Mouse (Mus musculus): ENCODE data around the gene 4933415A04Rik. TPM values are rescaled to one million over a fixed set of nuclear protein-coding genes. Genes with fewer than 3 reads are reported as not detected.

The 4933415A04Rik gene
- polyA plus RNA-seq, 1 experiment from 2014 or later: 11.3 TPM

DNA sequence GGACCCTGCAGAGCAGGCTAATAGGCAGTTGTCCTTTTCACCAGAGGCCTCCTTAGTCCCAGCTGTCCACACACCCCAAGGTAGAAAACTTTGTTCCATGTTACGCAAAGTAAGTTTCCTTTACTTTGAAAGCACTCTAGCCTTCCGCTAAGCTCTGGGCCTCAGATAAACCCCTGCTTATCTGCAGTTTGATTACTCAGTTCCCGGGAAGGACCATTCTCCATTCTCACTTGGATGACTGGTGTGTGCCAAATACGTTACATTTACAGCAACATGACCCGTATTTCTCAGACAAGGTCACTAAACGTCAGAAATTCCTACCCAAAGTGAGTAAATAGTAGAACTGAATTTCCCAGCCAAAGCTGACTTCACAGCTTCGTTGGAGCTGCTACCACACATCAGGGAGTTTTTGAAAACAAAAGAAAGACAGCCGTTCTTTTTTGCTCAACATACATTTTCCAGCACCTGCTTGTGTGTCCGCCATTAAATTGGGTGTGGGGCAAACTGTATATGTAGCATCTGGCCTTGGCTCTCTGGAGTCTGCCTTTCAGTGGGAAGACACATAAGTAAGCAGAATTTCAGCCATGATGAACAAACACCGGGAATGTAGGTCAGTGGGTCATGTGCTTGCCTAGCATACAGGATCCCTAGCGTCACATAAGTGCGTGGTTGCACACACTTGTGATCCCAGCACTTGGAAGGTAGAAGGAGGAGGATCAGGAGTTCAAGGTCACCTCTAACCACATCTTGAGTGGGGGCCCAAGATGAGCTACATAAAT, 38.0 kb upstream of the 4933415A04Rik start:
- Histone ChIP-seq H3K9ac (ENCODE audit: low read length) (peak overlapping the region; percentile 9; the same call in 1 of the 2 replicates), H3K27ac (ENCODE audit: low read depth, low read length) (peak overlapping the region; percentile 63), H3K4me1 (ENCODE audit: control insufficient read depth, insufficient read depth, low read length) (peaks cover 39% of the 10 kb centered on the region), H3K4me3 (ENCODE audit: low read depth, low read length) (no peak overlapping the region), H3K4me2 (no peak overlapping the region), H3K36me3 (ENCODE audit: control insufficient read depth, insufficient read depth, low read length) (no peaks in the 10 kb centered on the region), H3K9me3 (ENCODE audit: control insufficient read depth, low read length) (no peaks in the 10 kb centered on the region), H3K27me3 (ENCODE audit: control insufficient read depth, insufficient read depth, low read length) (no peaks in the 10 kb centered on the region)
- DNase-seq (ENCODE audit: low spot score, missing footprints) (no peak), ATAC-seq (ENCODE audit: low FRiP score) (no peak)
- 71% methylated on average over 12 of the region's 12 CpGs for WGBS

DNA sequence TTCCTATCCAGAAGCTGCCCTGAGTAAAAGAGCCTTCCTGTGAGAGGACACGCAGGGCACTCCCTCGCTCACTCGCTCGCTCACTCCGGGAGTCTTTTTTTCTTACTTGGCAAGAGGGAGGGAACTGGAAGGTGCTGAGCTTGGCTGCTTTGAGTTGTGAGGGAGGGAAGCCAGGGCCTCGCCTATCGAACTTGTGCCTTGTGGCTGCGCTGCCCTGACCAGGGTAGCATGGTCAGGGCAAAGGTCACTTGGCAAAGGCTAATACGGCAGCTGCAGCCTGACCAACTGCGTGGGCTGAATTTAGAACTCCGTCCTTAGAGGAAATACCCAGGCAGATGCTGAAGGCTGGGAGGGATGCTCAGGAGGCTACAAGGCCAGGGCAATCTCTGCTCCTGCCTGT, 37.1 kb upstream of the 4933415A04Rik start:
- 51% methylated on average over 11 of the region's 11 CpGs for whole genome bisulfite sequencing
- 0 out of 2 replicates have a peak, but pooled peaks have one; percentile 8 for ATAC-seq (ENCODE audit: low FRiP score)
- H3K36me3 ChIP-seq (ENCODE audit: control insufficient read depth, insufficient read depth, low read length): no peaks in the 10 kb centered on the region

DNA sequence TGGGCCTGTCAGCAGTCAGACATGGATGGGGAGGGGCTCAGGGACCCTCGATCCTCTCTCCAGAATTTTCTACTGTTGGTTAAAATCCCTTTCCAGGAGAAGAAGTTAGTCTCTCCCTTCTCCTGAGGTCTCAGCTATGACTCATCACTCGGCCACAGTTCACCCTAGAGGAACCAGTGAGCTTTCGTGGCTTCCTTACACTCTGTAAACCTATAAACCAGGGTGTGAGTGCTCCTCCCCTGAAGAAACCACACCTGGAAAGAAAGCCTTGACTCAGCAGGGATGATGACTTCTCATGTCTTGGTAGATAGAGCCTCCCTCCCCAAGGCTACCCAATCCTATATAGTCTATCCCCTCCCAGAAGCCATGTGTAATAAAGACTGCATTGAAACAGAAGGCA, 35.1 kb upstream of the 4933415A04Rik start:
- WGBS: 93% methylated on average over 3 of the region's 3 CpGs
- no peak for DNase-seq (ENCODE audit: low spot score, missing footprints)
- Histone ChIP-seq H3K27me3 (ENCODE audit: control insufficient read depth, insufficient read depth, low read length) (no peaks in the 10 kb centered on the region), H3K4me1 (ENCODE audit: control insufficient read depth, insufficient read depth, low read length) (peaks cover 27% of the 10 kb centered on the region), H3K9me3 (ENCODE audit: control insufficient read depth, low read length) (no peaks in the 10 kb centered on the region), H3K4me3 (ENCODE audit: low read depth, low read length) (no peak overlapping the region), H3K36me3 (ENCODE audit: control insufficient read depth, insufficient read depth, low read length) (no peaks in the 10 kb centered on the region), H3K4me2 (no peak overlapping the region), H3K9ac (ENCODE audit: low read length) (no peak overlapping the region), H3K27ac (ENCODE audit: low read depth, low read length) (no peak overlapping the region)
- peak; percentile 19; the same call in 1 of the 2 replicates for ATAC-seq (ENCODE audit: low FRiP score)

More for the DNA sequence above, 37.1 kb upstream of the 4933415A04Rik start:
- H3K4me2 ChIP-seq: no peak overlapping the region
- H3K4me1 ChIP-seq (ENCODE audit: control insufficient read depth, insufficient read depth, low read length): peaks cover 37% of the 10 kb centered on the region
- DNase-seq (ENCODE audit: low spot score, missing footprints): no peak
- no peak overlapping the region for H3K9ac ChIP-seq (ENCODE audit: low read length)
- H3K4me3 ChIP-seq (ENCODE audit: low read depth, low read length): no peak overlapping the region
- no peaks in the 10 kb centered on the region for H3K27me3 ChIP-seq (ENCODE audit: control insufficient read depth, insufficient read depth, low read length)
- H3K27ac ChIP-seq (ENCODE audit: low read depth, low read length): no peak overlapping the region
- H3K9me3 ChIP-seq (ENCODE audit: control insufficient read depth, low read length): no peaks in the 10 kb centered on the region

DNA sequence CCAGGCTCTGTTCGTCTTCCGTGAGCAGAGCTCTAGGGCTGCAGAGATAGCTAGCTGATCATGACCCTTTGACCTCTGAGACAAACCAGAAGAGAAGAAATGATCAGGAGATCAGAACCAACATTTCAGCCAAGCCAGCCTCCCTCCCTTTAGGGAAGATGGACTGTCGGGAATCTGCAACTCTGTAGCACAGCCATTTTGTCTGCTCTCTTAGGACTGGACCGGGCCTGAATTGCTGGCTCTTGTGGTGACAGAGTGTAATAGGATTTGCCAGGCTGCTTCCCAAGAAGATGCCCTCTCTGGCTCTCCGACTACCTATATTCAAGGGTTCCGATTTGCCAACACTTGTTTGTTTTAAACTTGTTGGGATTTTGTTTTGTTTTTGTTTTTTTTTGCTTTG, 34.2 kb upstream of the 4933415A04Rik start:
- DNase-seq (ENCODE audit: low spot score, missing footprints): no peak
- H3K4me1 ChIP-seq (ENCODE audit: control insufficient read depth, insufficient read depth, low read length): peaks cover 27% of the 10 kb centered on the region
- no peaks in the 10 kb centered on the region; the same call in 1 of the 2 replicates for H3K36me3 ChIP-seq (ENCODE audit: control insufficient read depth, insufficient read depth, low read length)
- H3K4me2 ChIP-seq: no peak overlapping the region
- ATAC-seq (ENCODE audit: low FRiP score): no peak
- H3K27me3 ChIP-seq (ENCODE audit: control insufficient read depth, insufficient read depth, low read length): no peaks in the 10 kb centered on the region
- 58% methylated on average over 6 of the region's 6 CpGs for WGBS
- no peak overlapping the region for H3K9ac ChIP-seq (ENCODE audit: low read length)
- no peak overlapping the region for H3K4me3 ChIP-seq (ENCODE audit: low read depth, low read length)
- no peak overlapping the region; the same call in 1 of the 2 replicates for H3K27ac ChIP-seq (ENCODE audit: low read depth, low read length)
- no peaks in the 10 kb centered on the region for H3K9me3 ChIP-seq (ENCODE audit: control insufficient read depth, low read length)

DNA sequence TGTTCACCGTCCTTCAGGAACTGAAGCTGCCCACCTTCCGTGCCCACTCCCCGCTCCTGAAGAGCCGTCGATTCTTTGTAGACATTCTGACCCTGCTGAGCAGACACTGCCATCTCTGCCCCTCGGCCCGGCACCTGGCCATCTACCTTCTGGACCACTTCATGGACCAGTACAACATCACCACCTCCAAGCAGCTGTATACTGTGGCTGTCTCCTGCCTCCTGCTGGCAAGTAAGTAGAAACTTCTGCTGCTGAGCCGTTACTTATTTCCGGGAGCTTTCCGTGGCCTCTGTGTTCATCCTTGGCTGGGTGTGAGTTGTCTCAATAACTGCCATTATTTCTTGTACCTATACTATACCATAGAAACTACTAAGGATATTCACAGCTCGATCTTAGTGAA, 30.3 kb upstream of the 4933415A04Rik start:
- WGBS: 89% methylated on average over 11 of the region's 11 CpGs
- Histone ChIP-seq H3K36me3 (ENCODE audit: control insufficient read depth, insufficient read depth, low read length) (peaks cover 3% of the 10 kb centered on the region; the same call in 1 of the 2 replicates), H3K9ac (ENCODE audit: low read length) (no peak overlapping the region), H3K27ac (ENCODE audit: low read depth, low read length) (no peak overlapping the region), H3K9me3 (ENCODE audit: control insufficient read depth, low read length) (no peaks in the 10 kb centered on the region), H3K4me1 (ENCODE audit: control insufficient read depth, insufficient read depth, low read length) (peaks cover 18% of the 10 kb centered on the region), H3K4me3 (ENCODE audit: low read depth, low read length) (no peak overlapping the region), H3K27me3 (ENCODE audit: control insufficient read depth, insufficient read depth, low read length) (no peaks in the 10 kb centered on the region), H3K4me2 (no peak overlapping the region)
- ATAC-seq (ENCODE audit: low FRiP score) (no peak), DNase-seq (ENCODE audit: low spot score, missing footprints) (no peak)

DNA sequence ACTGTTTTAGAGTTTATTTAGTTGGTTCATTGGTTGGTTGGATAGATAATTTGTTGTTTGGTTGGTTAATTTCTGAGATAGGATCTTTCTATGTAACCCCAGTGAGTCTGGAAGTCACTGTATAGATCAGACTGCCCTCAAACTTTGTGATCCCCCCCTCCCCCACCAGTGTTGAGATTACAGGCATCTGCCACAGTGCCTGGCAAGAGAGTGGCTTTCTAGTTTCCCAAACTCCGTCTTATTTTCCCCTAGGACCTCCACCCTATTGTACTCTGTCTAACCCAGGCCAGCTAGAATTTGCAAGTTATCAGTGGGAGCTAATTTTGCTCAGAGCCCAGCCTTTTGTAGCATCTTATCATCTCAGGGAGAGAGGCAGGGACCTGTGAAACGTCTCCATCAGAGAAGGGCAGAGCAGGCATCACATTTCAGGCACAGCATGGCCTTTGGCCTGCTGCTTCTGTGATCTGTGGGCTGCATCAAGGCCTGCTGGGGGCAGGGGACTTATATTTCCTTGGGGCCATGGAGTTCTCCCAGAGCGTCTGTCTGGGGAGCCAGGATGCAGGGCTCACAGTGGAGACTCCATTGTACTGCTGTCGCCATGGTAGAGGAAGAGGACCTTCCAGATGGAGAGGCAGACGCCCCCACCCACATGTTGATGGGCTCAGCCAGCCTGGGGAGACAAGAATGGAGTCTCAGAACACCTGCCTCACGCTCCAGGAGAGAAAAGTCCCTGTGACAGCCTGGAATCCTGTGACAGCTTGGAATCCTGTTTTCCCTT, 27.1 kb upstream of the 4933415A04Rik start:
- WGBS: 3% methylated on average over 5 of the region's 6 CpGs
- Histone ChIP-seq H3K9ac (ENCODE audit: low read length) (0 out of 2 replicates have a peak overlapping the region, but pooled peaks have one; percentile 31), H3K4me3 (ENCODE audit: low read depth, low read length) (no peak overlapping the region), H3K4me1 (ENCODE audit: control insufficient read depth, insufficient read depth, low read length) (peaks cover 29% of the 10 kb centered on the region), H3K9me3 (ENCODE audit: control insufficient read depth, low read length) (no peaks in the 10 kb centered on the region), H3K4me2 (no peak overlapping the region), H3K36me3 (ENCODE audit: control insufficient read depth, insufficient read depth, low read length) (peaks cover 3% of the 10 kb centered on the region; the same call in 1 of the 2 replicates), H3K27me3 (ENCODE audit: control insufficient read depth, insufficient read depth, low read length) (no peaks in the 10 kb centered on the region), H3K27ac (ENCODE audit: low read depth, low read length) (peak overlapping the region; percentile 73)
- DNase-seq (ENCODE audit: low spot score, missing footprints): peak; percentile 85
- ATAC-seq (ENCODE audit: low FRiP score): peak; percentile 78

DNA sequence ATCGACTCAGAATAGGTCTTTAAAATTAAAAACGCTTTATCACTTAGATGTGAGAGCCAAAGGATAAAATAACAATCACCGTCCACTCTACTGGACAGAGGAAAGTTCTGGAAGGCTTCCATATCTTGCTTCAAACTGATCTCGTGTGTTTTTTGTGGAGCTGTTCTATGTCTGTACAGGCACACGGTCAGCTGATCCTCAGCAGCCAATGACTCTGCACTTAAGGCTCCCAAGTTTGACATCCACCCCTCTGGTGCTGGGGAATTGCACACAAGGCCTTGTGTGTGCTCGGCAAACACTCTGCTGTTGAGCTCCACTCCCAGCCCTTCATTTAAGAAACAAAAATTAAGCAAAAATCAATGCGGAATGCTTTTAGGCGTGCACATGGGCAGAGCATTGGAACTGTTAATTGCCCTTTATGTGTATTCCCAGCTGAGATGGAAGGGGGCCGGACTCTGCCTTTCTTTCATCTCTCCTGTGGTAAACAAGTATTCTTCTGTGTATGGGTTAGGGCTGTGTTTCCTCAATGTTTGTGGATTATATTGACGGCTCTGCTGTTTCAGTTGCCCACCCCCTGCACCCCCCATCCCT, 23.1 kb upstream of the 4933415A04Rik start:
- H3K9me3 ChIP-seq (ENCODE audit: control insufficient read depth, low read length): no peaks in the 10 kb centered on the region
- no peak overlapping the region for H3K4me2 ChIP-seq
- WGBS: 75% methylated on average over 10 of the region's 10 CpGs
- no peak overlapping the region for H3K4me3 ChIP-seq (ENCODE audit: low read depth, low read length)
- H3K4me1 ChIP-seq (ENCODE audit: control insufficient read depth, insufficient read depth, low read length): peaks cover 50% of the 10 kb centered on the region
- H3K27me3 ChIP-seq (ENCODE audit: control insufficient read depth, insufficient read depth, low read length): no peaks in the 10 kb centered on the region
- DNase-seq (ENCODE audit: low spot score, missing footprints): peak; percentile 45
- no peak overlapping the region for H3K9ac ChIP-seq (ENCODE audit: low read length)
- 0 out of 2 replicates have a peak, but pooled peaks have one; percentile 28 for ATAC-seq (ENCODE audit: low FRiP score)
- 0 out of 2 replicates have a peak overlapping the region, but pooled peaks have one; percentile 40 for H3K27ac ChIP-seq (ENCODE audit: low read depth, low read length)
- no peaks in the 10 kb centered on the region for H3K36me3 ChIP-seq (ENCODE audit: control insufficient read depth, insufficient read depth, low read length)

DNA sequence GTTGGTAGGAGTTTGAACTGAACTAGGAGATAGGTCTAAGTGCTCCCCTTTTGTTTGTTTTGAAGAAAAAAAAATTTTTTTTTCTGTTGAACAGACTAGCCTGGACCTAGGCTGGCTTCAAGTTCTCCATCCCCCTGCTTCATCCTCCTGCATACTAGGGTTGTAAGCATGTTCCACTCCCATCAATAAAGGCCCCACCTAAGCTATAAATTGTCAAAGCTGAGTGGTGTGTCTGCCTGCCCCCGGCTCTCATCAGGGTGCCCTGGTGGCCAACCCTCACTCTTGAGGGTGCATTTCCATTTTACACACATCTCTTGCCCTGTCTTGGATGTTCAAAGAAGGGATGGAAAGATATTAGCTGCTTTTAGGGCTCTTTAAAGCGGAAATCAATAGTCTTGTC, 21.4 kb upstream of the 4933415A04Rik start:
- WGBS: 20% methylated on average over 2 of the region's 2 CpGs
- Histone ChIP-seq H3K4me1 (ENCODE audit: control insufficient read depth, insufficient read depth, low read length) (peaks cover 42% of the 10 kb centered on the region), H3K4me2 (peak overlapping the region; percentile 7; the same call in 1 of the 2 replicates), H3K9me3 (ENCODE audit: control insufficient read depth, low read length) (no peaks in the 10 kb centered on the region), H3K4me3 (ENCODE audit: low read depth, low read length) (no peak overlapping the region), H3K27me3 (ENCODE audit: control insufficient read depth, insufficient read depth, low read length) (no peaks in the 10 kb centered on the region), H3K36me3 (ENCODE audit: control insufficient read depth, insufficient read depth, low read length) (no peaks in the 10 kb centered on the region), H3K27ac (ENCODE audit: low read depth, low read length) (peak overlapping the region; percentile 59), H3K9ac (ENCODE audit: low read length) (peak overlapping the region; percentile 28; the same call in 1 of the 2 replicates)
- peak; percentile 25 for ATAC-seq (ENCODE audit: low FRiP score)
- DNase-seq (ENCODE audit: low spot score, missing footprints): no peak

All from midbrain, embryonic 11.5 days (tissue).